Mouse (Mus musculus) urinary bladder, postnatal 4 days (tissue): ENCODE results near the gene Bod1.
A peak's percentile ranks its signal among the peaks of the same experiment; 100 is the strongest.

Source experiments
- DNase-seq, 2 experiments: peaks; one replicate each; pipeline ENCODE4 v3.0.0; 2021 to 2022; ENCODE audit warnings: low spot score in 2 of 2

Gene Bod1

DNA sequence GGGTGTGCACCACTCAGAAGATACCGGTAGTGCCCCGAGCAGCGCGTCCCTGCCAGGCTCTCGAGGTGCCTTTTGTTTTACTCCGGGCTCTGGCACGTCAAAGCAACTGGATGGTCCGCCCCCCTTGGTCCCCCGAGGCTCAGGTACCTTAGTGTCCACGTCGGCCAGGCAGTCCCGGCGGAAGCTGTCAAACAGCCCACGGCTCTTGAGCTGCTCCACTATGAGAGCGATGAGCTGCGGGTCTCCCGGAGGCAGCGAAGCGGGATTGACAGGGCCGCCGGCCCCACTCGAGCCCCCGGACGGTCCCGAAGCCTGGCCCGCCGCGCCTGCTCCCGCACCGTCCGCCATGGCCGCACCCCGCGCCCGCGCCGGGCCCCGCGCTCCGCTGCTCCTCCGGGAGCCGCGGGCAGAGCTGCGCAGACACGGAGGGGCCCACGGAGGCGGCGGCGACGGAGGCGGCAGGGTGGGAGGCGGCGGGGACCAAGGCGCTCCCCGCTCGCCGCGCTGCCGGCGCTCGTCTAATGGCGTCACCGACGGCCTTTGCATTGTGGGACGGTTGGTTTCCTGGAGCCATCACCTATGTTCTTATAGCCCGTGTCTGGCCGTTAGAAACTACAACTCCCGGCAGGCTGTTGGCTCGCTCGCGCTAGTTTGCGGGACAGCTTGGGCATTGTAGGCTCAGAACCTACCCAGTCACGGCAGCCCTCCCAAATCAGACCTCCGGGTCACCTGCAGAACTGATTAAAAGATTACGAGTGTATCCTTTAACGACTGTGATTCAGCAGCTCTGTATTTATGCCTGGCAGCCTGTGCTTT, at the start of gene Bod1:
Gene Bod1, minus strand, starts transcription at position 532 of the 816 bp plus-strand sequence.
- DNase-seq = peak; percentile 88 to 92

DNA sequence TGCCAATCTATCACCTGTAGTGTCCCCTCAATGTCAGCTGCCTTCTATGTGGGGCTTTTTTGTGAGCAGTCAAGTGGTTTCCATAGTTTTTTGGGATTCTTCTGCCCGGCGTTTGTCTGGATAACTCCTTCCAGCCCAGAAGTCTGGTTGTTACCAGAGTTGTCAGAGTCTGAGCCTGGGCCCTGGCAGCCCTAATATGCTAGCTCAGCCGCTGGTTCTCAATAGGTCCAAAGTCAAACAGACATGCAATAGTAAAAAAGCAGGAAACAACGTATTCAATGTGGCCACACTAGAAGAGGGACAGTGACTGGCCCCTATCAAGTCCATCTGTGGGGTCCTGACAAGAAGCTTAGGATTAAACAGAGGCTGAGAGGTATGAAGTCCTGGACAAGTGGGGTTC, 47.4 kb upstream of the Bod1 start:
- DNase-seq = no peak

- DNase-seq = no peak
Measured at GRCm38 (mm10) chr11:31717926-31718735, 46.4 kb upstream of the Bod1 start.

GRCm38 (mm10) chr11:31713641-31714121, 42.0 kb upstream of the Bod1 start:
- peak; percentile 47 to 67 for DNase-seq

DNA sequence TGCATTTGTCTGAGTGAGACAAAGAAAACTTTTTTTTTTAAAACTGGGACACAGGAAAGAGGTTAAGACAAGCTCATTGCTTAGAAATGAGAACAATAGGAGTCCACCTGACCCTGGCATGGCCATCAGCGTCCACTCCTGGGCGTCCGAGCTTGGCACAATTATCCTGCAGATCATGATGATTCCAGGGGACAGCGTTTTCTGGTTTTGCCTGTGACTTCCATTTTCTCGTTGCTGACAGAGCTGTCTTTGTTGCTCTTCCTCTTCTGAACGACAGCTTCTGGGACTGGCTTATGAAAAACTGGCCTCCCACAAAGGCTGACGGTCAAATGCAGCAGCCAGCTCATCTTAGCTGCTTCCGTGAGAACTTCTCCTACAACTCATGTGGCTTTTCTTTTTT, 41.4 kb upstream of the Bod1 start:
- DNase-seq = no peak

GRCm38 (mm10) chr11:31707771-31708170, 36.1 kb upstream of the Bod1 start:
- no peak for DNase-seq

- DNase-seq = no peak
Measured at GRCm38 (mm10) chr11:31703173-31703572, 31.5 kb upstream of the Bod1 start.

DNA sequence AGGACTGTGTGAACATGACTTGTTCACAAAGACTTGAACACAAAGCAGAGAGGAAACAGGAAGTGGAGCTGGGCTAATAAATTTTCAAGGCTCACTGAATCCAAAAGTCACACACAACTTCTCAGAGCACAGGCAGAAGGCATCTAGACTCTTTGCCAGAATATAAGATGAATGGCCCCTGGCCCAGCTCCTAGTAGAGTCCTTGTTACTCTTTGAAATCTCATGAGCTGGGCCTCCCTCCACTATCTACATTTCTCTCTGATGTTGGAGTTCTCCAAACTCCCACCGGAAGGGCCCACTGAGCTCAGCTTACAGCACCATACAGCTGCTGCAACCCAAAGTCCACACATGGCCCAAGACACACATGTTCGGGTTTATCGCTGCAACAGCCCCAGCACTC, 30.2 kb upstream of the Bod1 start:
- DNase-seq = no peak

GRCm38 (mm10) chr11:31699502-31699901, 27.8 kb upstream of the Bod1 start:
- DNase-seq = no peak

- DNase-seq = no peak
Measured at GRCm38 (mm10) chr11:31694801-31695200, 23.1 kb upstream of the Bod1 start.

DNA sequence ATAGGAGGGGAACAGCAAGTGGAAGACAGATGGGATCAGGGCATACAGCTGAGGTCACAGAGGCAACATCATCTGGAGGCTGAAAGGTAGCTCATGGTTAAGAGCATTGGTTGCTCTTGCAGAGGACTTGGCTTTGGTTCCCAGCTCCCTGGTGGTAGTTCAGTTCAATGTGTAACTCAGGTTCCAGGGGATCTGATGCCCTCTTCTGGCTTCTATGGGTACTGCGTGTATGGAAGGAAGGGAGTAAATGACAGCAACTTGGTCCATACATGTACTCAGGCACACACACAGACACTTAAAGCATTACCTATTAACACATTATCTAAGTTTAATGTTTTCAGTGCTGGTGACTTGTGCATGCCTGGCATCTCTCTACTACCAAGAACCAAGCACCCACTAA, 22.4 kb upstream of the Bod1 start:
- no peak for DNase-seq

GRCm38 (mm10) chr11:31693322-31693721, 21.6 kb upstream of the Bod1 start:
- no peak for DNase-seq

- no peak for DNase-seq
Measured at GRCm38 (mm10) chr11:31688956-31689355, 17.3 kb upstream of the Bod1 start.

- DNase-seq = no peak
Measured at GRCm38 (mm10) chr11:31684913-31685567, 13.4 kb upstream of the Bod1 start.

- DNase-seq = no peak
Measured at GRCm38 (mm10) chr11:31684126-31684525, 12.4 kb upstream of the Bod1 start.

DNA sequence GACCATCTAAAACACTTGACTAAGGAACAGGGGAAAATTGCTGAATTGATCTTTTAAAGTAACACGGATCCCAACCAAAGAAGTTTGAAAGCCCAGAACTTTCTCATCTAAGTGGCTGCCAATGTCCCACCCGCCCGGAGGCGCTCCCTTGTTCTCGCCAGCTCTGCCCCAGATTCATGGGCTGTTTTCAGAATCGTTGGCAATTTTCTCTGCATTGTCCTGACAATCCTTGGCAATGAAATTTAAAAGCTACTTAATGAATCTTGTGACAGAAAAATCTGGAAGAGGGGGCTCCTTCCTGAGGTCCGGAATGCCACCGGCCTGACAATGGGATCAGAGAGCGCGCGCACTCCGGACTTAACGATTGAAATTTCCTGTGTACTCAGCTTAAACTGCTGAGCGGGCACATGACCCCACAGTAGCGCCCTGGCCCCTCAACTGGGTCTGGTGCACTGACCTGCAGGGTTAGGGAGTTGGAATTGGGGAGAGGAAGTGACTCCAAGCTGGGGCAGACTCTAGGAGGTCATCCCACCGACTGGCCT, 8.2 kb upstream of the Bod1 start:
- no peak for DNase-seq

- no peak for DNase-seq
Measured at GRCm38 (mm10) chr11:31677309-31677708, 5.6 kb upstream of the Bod1 start.

DNA sequence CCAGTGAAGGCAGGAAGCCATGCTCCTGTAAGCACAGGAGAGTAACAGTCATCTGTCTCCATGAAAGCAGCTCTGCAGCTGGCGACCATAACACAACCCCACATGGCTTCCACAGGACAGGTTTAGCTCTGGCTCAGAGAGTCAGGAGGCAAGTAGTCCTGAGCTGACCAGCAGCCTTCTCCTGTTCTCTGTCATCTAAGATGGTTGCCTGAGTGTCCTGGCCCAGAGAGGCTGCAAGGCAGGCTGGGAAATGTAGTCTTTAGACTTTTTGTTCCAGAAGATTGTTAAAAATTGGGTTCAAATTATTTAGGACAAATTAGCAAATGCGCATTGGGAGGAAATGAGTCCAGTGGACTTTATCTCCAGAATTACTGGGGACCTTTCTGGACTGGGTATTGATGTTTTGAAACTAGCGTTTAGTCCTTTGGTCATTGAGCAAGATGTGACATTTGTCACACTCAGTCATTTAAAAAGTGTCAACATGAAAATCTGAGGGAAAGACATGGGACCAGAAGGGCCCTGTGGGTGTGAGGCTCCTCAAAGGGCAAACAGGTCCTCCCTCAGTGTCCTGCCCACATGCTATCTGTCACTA, 5.1 kb upstream of the Bod1 start:
- DNase-seq = no peak

GRCm38 (mm10) chr11:31675430-31675829, 3.7 kb upstream of the Bod1 start:
- no peak for DNase-seq

DNA sequence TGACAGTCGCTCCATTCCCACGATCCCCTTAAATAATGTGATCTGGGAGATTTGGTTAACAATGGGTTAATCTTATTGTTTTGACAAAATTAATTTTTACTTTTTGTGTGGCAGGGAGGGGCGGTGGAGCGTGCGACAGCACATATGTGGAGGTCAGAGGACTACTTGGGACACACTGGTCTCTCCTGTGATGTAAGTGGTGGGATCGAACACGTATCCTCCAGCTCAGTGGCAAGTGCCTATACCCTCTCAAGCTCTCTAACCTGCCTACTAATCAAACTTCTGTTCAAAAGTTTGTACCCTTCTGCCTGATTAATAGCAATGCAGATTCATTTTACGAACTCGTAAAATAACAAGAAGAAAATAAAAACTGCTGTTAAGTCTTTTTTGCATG, 482 bp upstream of the Bod1 start:
- no peak for DNase-seq

DNA sequence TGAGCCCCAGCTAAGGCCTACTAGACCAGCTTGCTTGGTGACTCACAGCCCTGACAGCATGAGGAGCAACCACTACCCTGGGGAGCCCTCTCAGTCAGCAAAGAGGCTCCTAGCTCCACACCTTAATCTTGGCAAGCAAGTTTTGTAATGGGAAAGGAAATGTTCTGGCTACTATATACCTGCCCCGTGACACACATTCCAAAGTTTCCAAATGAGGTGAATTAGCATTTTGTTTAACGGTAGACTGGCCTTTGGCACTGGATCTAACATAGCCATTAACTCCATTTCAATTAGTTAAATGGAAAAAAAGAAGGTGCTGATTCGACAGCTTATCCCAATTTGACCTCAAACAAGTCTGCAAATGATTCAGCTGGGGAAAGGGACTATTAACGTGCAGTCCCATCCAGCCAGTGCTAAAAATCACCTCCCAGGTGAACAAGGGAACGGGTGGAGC, 1.2 kb downstream of the Bod1 start:
- no peak for DNase-seq
